Mouse (Mus musculus): ENCODE measurements around the gene Alk. TPM values are rescaled to one million over a fixed set of nuclear protein-coding genes. Genes with fewer than 3 reads are reported as not detected.

The Alk gene
- total and polyA plus RNA-seq, 3 experiments: not detected

DNA sequence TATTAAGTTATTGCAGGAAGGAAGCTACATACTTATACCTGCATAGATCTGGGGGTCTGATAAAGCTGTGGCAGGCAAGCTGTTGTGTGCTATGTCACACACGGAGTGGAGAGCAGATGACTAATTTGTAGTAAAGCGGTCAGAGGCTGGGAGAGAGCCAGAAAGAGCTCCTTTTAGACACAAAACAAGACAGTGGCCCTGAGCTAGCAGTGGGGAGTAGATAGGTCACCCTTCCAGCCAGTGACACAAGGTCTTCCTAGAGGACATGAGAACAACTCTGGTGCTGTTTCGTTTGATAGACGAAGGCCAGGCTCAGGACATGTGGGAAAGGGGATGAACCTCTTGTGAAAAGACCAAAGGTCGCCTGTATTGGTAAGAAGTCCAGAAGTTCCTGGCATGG, 596.0 kb downstream of the Alk start:
- Histone ChIP-seq H3K27me3 (ENCODE audit: control insufficient read depth in 1 of 2, insufficient read depth in 2 of 2, low read length in 2 of 2) (no peaks in the 10 kb centered on the region), H3K4me3 (ENCODE audit: control insufficient read depth in 1 of 2, insufficient read depth in 1 of 2, low read depth in 2 of 2, low read length in 2 of 2) (no peak overlapping the region), H3K36me3 (ENCODE audit: control insufficient read depth in 1 of 2, insufficient read depth in 2 of 2, low read length in 2 of 2) (no peaks in the 10 kb centered on the region), H3K9ac (ENCODE audit: control insufficient read depth, low read depth, low read length, poor library complexity, severe bottlenecking) (no peak overlapping the region), H3K79me2 (ENCODE audit: control insufficient read depth, insufficient read depth, low read length, poor library complexity) (no peaks in the 10 kb centered on the region), H3K27ac (ENCODE audit: control insufficient read depth, low read depth, low read length) (no peak overlapping the region), H3K4me1 (ENCODE audit: control insufficient read depth in 1 of 2, insufficient read depth in 2 of 2, low read length in 2 of 2) (no peaks in the 10 kb centered on the region), H3K9me3 (replicated peaks; ENCODE audit: insufficient read depth, low read length) (no peaks in the 10 kb centered on the region)
- DNase-seq (ENCODE audit: low read depth, low spot score): no peak
- TF ChIP-seq EP300 (IDR thresholded peaks at IDR 0.05; ENCODE audit: low read depth in 1 of 2, low read length in 2 of 2) (no peak), ETS1 (IDR thresholded peaks at IDR 0.05; ENCODE audit: low read depth, low read length) (no peak), TCF12 (IDR thresholded peaks at IDR 0.05; ENCODE audit: low read depth, low read length) (no peak), JUND (IDR thresholded peaks at IDR 0.05; ENCODE audit: low read depth, low read length) (no peak), HCFC1 (IDR thresholded peaks at IDR 0.05; ENCODE audit: low read depth, low read length) (no peak), ZC3H11A (IDR thresholded peaks at IDR 0.05; ENCODE audit: low read depth, low read length) (no peak), CHD2 (IDR thresholded peaks at IDR 0.05; ENCODE audit: low read length) (no peak), BHLHE40 (IDR thresholded peaks at IDR 0.05; ENCODE audit: borderline replicate concordance, low read depth, low read length) (no peak), POLR2A (IDR thresholded peaks at IDR 0.05; ENCODE audit: control insufficient read depth in 1 of 2, insufficient read depth in 1 of 2, low read depth in 1 of 2, low read length in 2 of 2, poor library complexity in 1 of 2) (no peak), SIN3A (IDR thresholded peaks at IDR 0.05; ENCODE audit: low read length) (no peak), RAD21 (IDR thresholded peaks at IDR 0.05; ENCODE audit: low read depth, low read length) (no peak), ZMIZ1 (IDR thresholded peaks at IDR 0.05; ENCODE audit: low read depth, low read length) (no peak), USF2 (IDR thresholded peaks at IDR 0.05; ENCODE audit: borderline replicate concordance in 1 of 2, insufficient read depth in 1 of 2, low read depth in 1 of 2, low read length in 2 of 2) (no peak), MEF2A (IDR thresholded peaks at IDR 0.05; ENCODE audit: extremely low read depth, insufficient replicate concordance, low read depth, low read length, poor library complexity, severe bottlenecking) (no peak), TBP (IDR thresholded peaks at IDR 0.05; ENCODE audit: low read depth, low read length) (no peak), MYC (IDR thresholded peaks at IDR 0.05; ENCODE audit: low read depth, low read length) (no peak)

- Histone ChIP-seq H3K79me2 (ENCODE audit: control insufficient read depth, insufficient read depth, low read length, poor library complexity) (no peaks in the 10 kb centered on the region), H3K27me3 (ENCODE audit: control insufficient read depth in 1 of 2, insufficient read depth in 2 of 2, low read length in 2 of 2) (no peaks in the 10 kb centered on the region), H3K36me3 (ENCODE audit: control insufficient read depth in 1 of 2, insufficient read depth in 2 of 2, low read length in 2 of 2) (no peaks in the 10 kb centered on the region), H3K4me3 (ENCODE audit: control insufficient read depth in 1 of 2, insufficient read depth in 1 of 2, low read depth in 2 of 2, low read length in 2 of 2) (no peak overlapping the region), H3K27ac (ENCODE audit: control insufficient read depth, low read depth, low read length) (no peak overlapping the region), H3K9me3 (replicated peaks; ENCODE audit: insufficient read depth, low read length) (no peaks in the 10 kb centered on the region), H3K9ac (ENCODE audit: control insufficient read depth, low read depth, low read length, poor library complexity, severe bottlenecking) (no peak overlapping the region), H3K4me1 (ENCODE audit: control insufficient read depth in 1 of 2, insufficient read depth in 2 of 2, low read length in 2 of 2) (no peaks in the 10 kb centered on the region)
- TF ChIP-seq JUND (IDR thresholded peaks at IDR 0.05; ENCODE audit: low read depth, low read length): no peak
- no peak for TF ChIP-seq TCF12 (IDR thresholded peaks at IDR 0.05; ENCODE audit: low read depth, low read length)
- TF ChIP-seq ZMIZ1 (IDR thresholded peaks at IDR 0.05; ENCODE audit: low read depth, low read length): no peak
- no peak for TF ChIP-seq POLR2A (IDR thresholded peaks at IDR 0.05; ENCODE audit: control insufficient read depth in 1 of 2, insufficient read depth in 1 of 2, low read depth in 1 of 2, low read length in 2 of 2, poor library complexity in 1 of 2)
- no peak for TF ChIP-seq MAZ (IDR thresholded peaks at IDR 0.05; ENCODE audit: low read depth, low read length)
- no peak for TF ChIP-seq HCFC1 (IDR thresholded peaks at IDR 0.05; ENCODE audit: low read depth, low read length)
- no peak for TF ChIP-seq TBP (IDR thresholded peaks at IDR 0.05; ENCODE audit: low read depth, low read length)
- TF ChIP-seq RCOR1 (IDR thresholded peaks at IDR 0.05; ENCODE audit: low read depth, low read length): no peak
- no peak for TF ChIP-seq ETS1 (IDR thresholded peaks at IDR 0.05; ENCODE audit: low read depth, low read length)
- TF ChIP-seq USF1 (IDR thresholded peaks at IDR 0.05; ENCODE audit: low read depth, low read length): no peak
- TF ChIP-seq CHD1 (IDR thresholded peaks at IDR 0.05; ENCODE audit: low read depth, low read length): no peak
- DNase-seq (ENCODE audit: low read depth, low spot score): no peak
Measured at GRCm38 (mm10) chr17:72005365-72005764, 599.1 kb downstream of the Alk start.

Data from MEL (cell line).